Mouse (Mus musculus): Measurements from ENCODE around the gene 9930022D16Rik.

The 9930022D16Rik gene

GRCm38 (mm10) chr11:109465068-109465467 lies 51.4 kb downstream of the 9930022D16Rik start:
- TF ChIP-seq GATA4 (IDR thresholded peaks at IDR 0.05; ENCODE audit: insufficient replicate concordance, low read length): no peak

- TF ChIP-seq GATA4 (IDR thresholded peaks at IDR 0.05; ENCODE audit: insufficient replicate concordance, low read length): no peak
Observed at GRCm38 (mm10) chr11:109466987-109467386, 53.3 kb downstream of the 9930022D16Rik start.

GRCm38 (mm10) chr11:109468133-109468532 lies 54.4 kb downstream of the 9930022D16Rik start:
- TF ChIP-seq GATA4 (IDR thresholded peaks at IDR 0.05; ENCODE audit: insufficient replicate concordance, low read length): no peak
